Mouse (Mus musculus) heart, adult 2 months (tissue): Measurements from ENCODE around the gene Gpr160. TPM values are rescaled to one million over a fixed set of nuclear protein-coding genes. Genes with fewer than 3 reads are reported as not detected.

Experiments used
- DNase-seq, 2 experiments: peaks; one replicate each; pipeline ENCODE4 v3.0.0; 2021
- H3K27ac ChIP-seq: fragments of 200-600 bp; 2 replicates; pipeline ENCODE4 v1.8.1; 2022
- H3K27me3 ChIP-seq: fragments of 200-500 bp; 2 replicates; pipeline ENCODE4 v1.6.1; 2012; ENCODE audit warnings: mild to moderate bottlenecking, low read length, inconsistent platforms, mixed read lengths; ENCODE audit not compliant: control insufficient read depth, insufficient read depth
- H3K36me3 ChIP-seq: fragments of 200-500 bp; 2 replicates; pipeline ENCODE4 v1.6.1; 2012; ENCODE audit warnings: low read length, inconsistent platforms; ENCODE audit not compliant: control insufficient read depth, insufficient read depth
- H3K4me1 ChIP-seq: fragments of 200-500 bp; 2 replicates; pipeline ENCODE4 v1.6.1; 2011; ENCODE audit warnings: low read length; ENCODE audit not compliant: control insufficient read depth, insufficient read depth
- H3K4me3 ChIP-seq: fragments of 200-600 bp; 2 replicates; pipeline ENCODE4 v1.8.1; 2022
- H3K79me2 ChIP-seq: fragments of 200-500 bp; replicated peaks from 2 replicates; pipeline ENCODE4 v1.6.1; 2012; ENCODE audit warnings: mild to moderate bottlenecking, inconsistent platforms, low read length, moderate library complexity, mixed read lengths; ENCODE audit not compliant: control insufficient read depth, insufficient read depth
- H3K9ac ChIP-seq: fragments of 200-500 bp; 2 replicates; pipeline ENCODE4 v1.6.1; 2012; ENCODE audit warnings: low read depth, mild to moderate bottlenecking, control low read depth, inconsistent platforms, low read length, mixed read lengths
- CTCF ChIP-seq: fragments of 200-600 bp; IDR thresholded peaks from 2 replicates; pipeline ENCODE4 v1.8.1; 2022; ENCODE audit warnings: antibody characterized with exemption, mild to moderate bottlenecking, moderate library complexity
- EP300 ChIP-seq: fragments of 200-500 bp; IDR thresholded peaks from 2 replicates; pipeline ENCODE4 v1.6.1; 2011; ENCODE audit warnings: low read depth, low read length, control low read depth; ENCODE audit not compliant: insufficient read depth
- POLR2A ChIP-seq: fragments of 200-500 bp; IDR thresholded peaks from 2 replicates; pipeline ENCODE4 v1.6.1; 2011; ENCODE audit warnings: mild to moderate bottlenecking, low read depth, low read length, control low read depth; ENCODE audit not compliant: insufficient read depth
- WGBS: fragments of 180-500 bp; shearing (Covaris S2); methylation state at CpG from one replicate; pipeline ENCODE4 v1.1.7; 2018; 5-methylcytosine and 5-hydroxymethylcytosine counted together
- intact Hi-C: fragments of 180-260 bp; cut with DNase I; formaldehyde crosslinking; loops from one replicate; pipeline ENCODE4 v1.15.1; 2025
- long read RNA-seq: library from polyadenylated mRNA; stranded (forward); transcript quantifications from one replicate; pipeline ENCODE4 v2.0.0, GENCODE M21; 2021
- polyA plus RNA-seq: library from polyadenylated mRNA; depleted of rRNA; stranded (reverse); fragments of >200 nt; gene quantifications from 2 replicates; pipeline ENCODE4 v1.2.3, GENCODE M21; 2012; rRNA removed
- total RNA-seq, 2 experiments: library from RNA; stranded (reverse); gene quantifications; 2 replicates each; pipeline ENCODE4 v1.2.3; 2021

Gpr160 gene
- total RNA-seq, result 1 to 10 TPM; 1.4 to 2.8 TPM
- 1.9 and 4.0 TPM in 2 replicates for polyA plus RNA-seq
- long read RNA-seq, partial matches to known transcripts, result 0 of 3 reads
- long read RNA-seq, other reads (novel, unspliced or antisense), result 1 of 3 reads

GRCm38 (mm10) chr3:30855604-30856458 is at the start of gene Gpr160:
Gene Gpr160 (plus strand): TSS chr3:30855950.
- TF ChIP-seq CTCF (peak; percentile 69), EP300 (no peak), POLR2A (0 out of 2 replicates have a peak, but pooled peaks have one; percentile 26)
- Histone ChIP-seq H3K36me3 (no peaks in the 10 kb centered on the region), H3K4me3 (peak within 1 kb of the TSS; percentile 63), H3K27me3 (0 out of 2 replicates have a peak, but pooled peaks cover 2% of the 10 kb centered on the region), H3K27ac (peak within 1 kb of the TSS; percentile 43), H3K9ac (peak within 1 kb of the TSS; percentile 75), H3K79me2 (no peaks in the 10 kb centered on the region), H3K4me1 (no peaks in the 10 kb centered on the region; the same call in 1 of the 2 replicates)
- peak; percentile 75 for DNase-seq
- WGBS, result 1% methylated on average over 74 of the region's 75 CpGs
- intact Hi-C loops, result loop anchor here (10.0 kb wide), 2 partner anchors 119 to 161 kb away; partner anchors contain the start of gene Lrrc31

- peaks cover 28% of the 10 kb centered on the region for H3K36me3 ChIP-seq
- H3K4me1 ChIP-seq, result no peaks in the 10 kb centered on the region; the same call in 1 of the 2 replicates
- peak in 1 of 2 experiments; percentile 18 for DNase-seq
- WGBS, result 22% methylated on average over 3 of the region's 3 CpGs
- no peak for TF ChIP-seq POLR2A
- no peak for TF ChIP-seq CTCF
- no peak for TF ChIP-seq EP300
- H3K9ac ChIP-seq, result no peak overlapping the region
- intact Hi-C loops, result loop anchor here (5.0 kb wide), 1 partner anchor 206 kb away; no protein-coding TSS in a partner anchor
- H3K27ac ChIP-seq, result no peak overlapping the region; the same call in 1 of the 2 replicates
- no peaks in the 10 kb centered on the region for H3K79me2 ChIP-seq
- H3K4me3 ChIP-seq, result no peak overlapping the region
- H3K27me3 ChIP-seq, result no peaks in the 10 kb centered on the region
Measured at GRCm38 (mm10) chr3:30812881-30813280, 42.9 kb upstream of the Gpr160 start.

GRCm38 (mm10) chr3:30818630-30819125 is 37.1 kb upstream of the Gpr160 start:
- no peaks in the 10 kb centered on the region for H3K4me1 ChIP-seq

GRCm38 (mm10) chr3:30822163-30822562 is 33.6 kb upstream of the Gpr160 start:
- Histone ChIP-seq H3K4me1 (no peaks in the 10 kb centered on the region), H3K27ac (no peak overlapping the region), H3K27me3 (no peaks in the 10 kb centered on the region), H3K36me3 (no peaks in the 10 kb centered on the region; the same call in 1 of the 2 replicates), H3K4me3 (no peak overlapping the region), H3K79me2 (no peaks in the 10 kb centered on the region), H3K9ac (no peak overlapping the region)
- 90% methylated on average over 8 of the region's 8 CpGs for whole genome bisulfite sequencing
- no peak for DNase-seq
- TF ChIP-seq EP300, result no peak
- TF ChIP-seq POLR2A, result no peak
- no peak for TF ChIP-seq CTCF
- intact Hi-C loops, result no loop called here

More at GRCm38 (mm10) chr3:30818630-30819125, 37.1 kb upstream of the Gpr160 start:
- intact Hi-C loops, result no loop called here
- TF ChIP-seq CTCF, result no peak
- TF ChIP-seq EP300, result no peak
- no peak for TF ChIP-seq POLR2A
- H3K27me3 ChIP-seq, result no peaks in the 10 kb centered on the region
- no peak for DNase-seq
- no peak overlapping the region for H3K4me3 ChIP-seq
- H3K27ac ChIP-seq, result no peak overlapping the region
- H3K36me3 ChIP-seq, result peaks cover 7% of the 10 kb centered on the region
- WGBS, result 95% methylated on average over 16 of the region's 16 CpGs
- H3K9ac ChIP-seq, result no peak overlapping the region
- no peaks in the 10 kb centered on the region for H3K79me2 ChIP-seq

- H3K36me3 ChIP-seq, result no peaks in the 10 kb centered on the region
- no peak for DNase-seq
- H3K79me2 ChIP-seq, result no peaks in the 10 kb centered on the region
- H3K4me3 ChIP-seq, result no peak overlapping the region
- 91% methylated on average over 5 of the region's 5 CpGs for WGBS
- intact Hi-C loops, result no loop called here
- TF ChIP-seq CTCF (no peak), EP300 (no peak), POLR2A (no peak)
- H3K9ac ChIP-seq, result no peak overlapping the region
- H3K27ac ChIP-seq, result no peak overlapping the region
- no peaks in the 10 kb centered on the region for H3K4me1 ChIP-seq
- H3K27me3 ChIP-seq, result no peaks in the 10 kb centered on the region
Measured at GRCm38 (mm10) chr3:30826069-30826468, 29.7 kb upstream of the Gpr160 start.
